Mouse (Mus musculus) stomach, embryonic 15.5 days (tissue): Measurements from ENCODE around the gene Il20. TPM values are rescaled to one million over a fixed set of nuclear protein-coding genes. Genes with fewer than 3 reads are reported as not detected.

Experiments
- ATAC-seq: fragments of 200-750 bp; cut with Nextera tagmentation; 2 replicates; pipeline ENCODE4 v1.8.0; 2017; ENCODE audit warnings: low read depth, moderate number of reproducible peaks, moderate TSS enrichment; ENCODE audit not compliant: insufficient read depth, low FRiP score
- H3K27ac ChIP-seq: fragments of 300-500 bp; sonication (generic); 2 replicates; pipeline ENCODE4 v1.5.1; 2015; ENCODE audit warnings: mild to moderate bottlenecking, inconsistent platforms
- H3K27me3 ChIP-seq: fragments of 300-500 bp; sonication (generic); replicated peaks from 2 replicates; pipeline ENCODE4 v1.6.1; 2015; ENCODE audit warnings: inconsistent platforms
- H3K36me3 ChIP-seq: fragments of 300-500 bp; sonication (generic); 2 replicates; pipeline ENCODE4 v1.6.1; 2015; ENCODE audit warnings: inconsistent platforms
- H3K4me1 ChIP-seq: fragments of 300-500 bp; sonication (generic); 2 replicates; pipeline ENCODE4 v1.6.1; 2015; ENCODE audit warnings: inconsistent platforms
- H3K4me2 ChIP-seq: fragments of 300-500 bp; sonication (generic); 2 replicates; pipeline ENCODE4 v1.6.1; 2015; ENCODE audit warnings: mild to moderate bottlenecking, inconsistent platforms
- H3K4me3 ChIP-seq: fragments of 300-500 bp; sonication (generic); replicated peaks from 2 replicates; pipeline ENCODE4 v1.5.1; 2015; ENCODE audit warnings: inconsistent platforms
- H3K9ac ChIP-seq: fragments of 300-500 bp; sonication (generic); 2 replicates; pipeline ENCODE4 v1.6.1; 2015; ENCODE audit warnings: inconsistent platforms
- H3K9me3 ChIP-seq: fragments of 300-500 bp; sonication (generic); 2 replicates; pipeline ENCODE4 v1.6.1; 2016; ENCODE audit warnings: inconsistent platforms
- WGBS: fragments of 180-500 bp; shearing (Covaris S2); methylation state at CpG from one replicate; pipeline ENCODE4 v1.1.7; 2015; 5-methylcytosine and 5-hydroxymethylcytosine counted together
- polyA plus RNA-seq: library from polyadenylated mRNA; unstranded; fragments of >200 nt; fragmentation: Nextera tagmentation; extraction: Ambion mirVana; gene quantifications from 2 replicates; pipeline ENCODE4 v1.2.1, GENCODE M21; 2015

The Il20 gene
- not detected in 2 replicates for polyA plus RNA-seq

DNA sequence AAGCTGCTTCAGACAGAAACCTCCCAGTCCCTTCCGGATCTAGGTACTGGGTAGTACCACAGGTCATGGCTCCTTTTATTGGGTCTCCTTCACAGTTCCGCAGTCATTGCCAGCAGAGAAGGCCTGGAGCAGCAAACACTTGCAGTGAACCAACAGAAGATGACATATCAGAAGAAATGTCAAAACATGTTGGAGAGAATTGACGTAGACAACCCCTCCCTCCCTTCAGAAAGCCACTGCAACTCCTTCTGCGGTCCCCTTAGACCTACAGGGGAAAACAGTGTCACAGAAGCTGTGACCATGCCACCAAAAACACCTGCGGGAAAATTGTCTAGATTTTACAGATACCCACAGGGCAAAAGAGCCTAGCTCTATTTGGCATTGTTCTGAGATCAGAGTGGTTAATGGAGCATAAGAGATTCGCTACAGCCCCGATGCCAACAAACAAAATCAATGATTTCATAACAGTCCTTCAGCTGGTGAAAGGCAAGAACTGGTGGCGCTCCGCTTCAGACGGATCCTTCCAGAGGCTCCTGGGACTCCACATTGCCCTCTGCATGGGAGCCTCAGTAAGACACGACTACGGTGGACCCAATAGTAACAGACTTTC is at the start of gene Il20:
Gene Il20, minus strand, starts transcription at position 51 of the 610 bp plus-strand sequence.
- H3K36me3 ChIP-seq: no peaks in the 10 kb centered on the region
- no peak within 1 kb of the TSS for H3K9ac ChIP-seq
- WGBS: 84% methylated on average over 12 of the region's 12 CpGs
- H3K9me3 ChIP-seq: no peaks in the 10 kb centered on the region
- H3K4me1 ChIP-seq: no peaks in the 10 kb centered on the region
- no peak within 1 kb of the TSS for H3K27ac ChIP-seq
- no peak within 1 kb of the TSS for H3K4me2 ChIP-seq
- no peak for ATAC-seq
- H3K4me3 ChIP-seq: no peak within 1 kb of the TSS
- no peaks in the 10 kb centered on the region for H3K27me3 ChIP-seq

DNA sequence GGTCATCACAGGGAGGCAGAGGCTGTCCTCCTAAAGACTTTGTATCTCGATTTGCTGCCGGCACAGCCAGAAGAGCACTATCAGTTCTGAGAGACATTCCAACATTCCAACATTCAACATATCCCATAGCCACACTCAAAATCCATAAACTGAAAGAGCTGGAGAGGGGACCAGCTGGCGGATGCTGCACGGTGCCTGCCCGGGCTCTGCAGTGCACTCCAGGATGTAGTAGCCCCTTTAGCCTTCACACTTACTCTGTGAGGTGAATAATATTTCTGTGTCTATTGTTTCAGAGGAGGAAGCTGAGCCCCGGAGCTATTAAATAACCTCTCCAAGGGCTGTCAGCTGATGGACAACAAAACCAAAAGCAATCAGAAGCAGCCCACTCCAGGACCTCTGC is 35.7 kb upstream of the Il20 start:
- Histone ChIP-seq H3K4me2 (no peak overlapping the region), H3K4me3 (no peak overlapping the region), H3K4me1 (no peaks in the 10 kb centered on the region), H3K36me3 (no peaks in the 10 kb centered on the region), H3K27ac (no peak overlapping the region), H3K27me3 (no peaks in the 10 kb centered on the region), H3K9ac (no peak overlapping the region), H3K9me3 (no peaks in the 10 kb centered on the region)
- ATAC-seq: no peak
- WGBS: 31% methylated on average over 6 of the region's 6 CpGs

DNA sequence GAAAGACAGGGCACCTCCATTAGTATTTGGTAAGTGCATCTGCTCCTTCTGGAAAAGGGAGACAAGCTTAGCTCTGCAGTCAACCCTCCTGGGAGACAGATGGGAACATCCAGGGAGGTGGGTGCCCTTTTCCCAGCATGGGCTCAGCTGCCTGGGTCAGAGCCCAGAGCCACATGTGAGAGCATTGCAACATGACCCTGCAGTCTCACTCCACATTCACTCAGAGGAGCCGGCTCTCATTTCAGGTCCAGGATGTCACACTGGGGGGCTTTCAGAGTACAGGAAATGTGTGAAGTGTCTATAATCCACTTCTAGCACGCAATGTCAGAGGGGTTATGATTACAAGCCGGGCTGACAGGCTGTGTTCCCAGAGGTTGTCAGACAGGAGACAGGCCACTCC is 30.6 kb upstream of the Il20 start:
- ATAC-seq: no peak
- no peak overlapping the region for H3K4me2 ChIP-seq

DNA sequence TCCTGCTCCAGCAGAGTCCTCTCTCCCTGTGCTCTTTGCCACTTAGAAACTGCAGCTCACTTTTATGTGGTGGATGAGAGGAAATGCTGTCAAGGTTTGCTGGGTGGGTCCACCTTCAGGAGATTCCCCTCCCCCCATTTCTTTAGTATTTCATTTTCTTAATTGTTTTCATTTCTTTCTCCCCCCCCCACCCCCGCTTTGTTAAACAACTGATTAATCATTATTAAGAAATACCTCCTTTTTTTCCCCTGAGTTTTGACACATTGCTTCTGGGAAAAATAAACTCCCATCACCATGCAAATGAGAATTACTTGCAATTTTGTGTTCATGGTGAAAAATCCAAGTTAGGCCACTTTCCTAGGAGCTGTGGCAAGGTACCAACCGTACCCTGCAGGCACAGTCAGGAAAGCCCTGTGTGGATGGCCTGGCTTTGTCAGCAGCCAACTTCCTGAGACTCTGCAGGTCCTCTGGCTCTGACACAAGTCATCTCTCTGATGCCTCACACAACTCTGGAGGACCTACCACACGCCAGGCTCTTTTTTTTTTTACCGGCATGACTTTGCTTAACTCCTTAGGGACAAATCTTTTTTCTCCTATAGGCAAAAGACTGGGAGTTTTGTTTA is 28.9 kb upstream of the Il20 start, which contains the start of gene Il19:
Gene Il19, minus strand, starts transcription at position 51 of the 623 bp plus-strand sequence.
- no peak for ATAC-seq
- Histone ChIP-seq H3K27me3 (no peaks in the 10 kb centered on the region), H3K36me3 (no peaks in the 10 kb centered on the region), H3K9me3 (no peaks in the 10 kb centered on the region), H3K4me3 (no peak within 1 kb of the TSS), H3K27ac (no peak within 1 kb of the TSS), H3K4me1 (0 out of 2 replicates have a peak, but pooled peaks cover 2% of the 10 kb centered on the region), H3K9ac (no peak within 1 kb of the TSS), H3K4me2 (no peak within 1 kb of the TSS)
- 51% methylated on average over 4 of the region's 4 CpGs for WGBS

More for the DNA sequence above, 30.6 kb upstream of the Il20 start:
- Histone ChIP-seq H3K9ac (no peak overlapping the region), H3K4me3 (no peak overlapping the region), H3K4me1 (0 out of 2 replicates have a peak, but pooled peaks cover 2% of the 10 kb centered on the region), H3K9me3 (no peaks in the 10 kb centered on the region), H3K27me3 (no peaks in the 10 kb centered on the region), H3K36me3 (no peaks in the 10 kb centered on the region), H3K27ac (no peak overlapping the region)
- 37% methylated on average over 3 of the region's 3 CpGs for WGBS

DNA sequence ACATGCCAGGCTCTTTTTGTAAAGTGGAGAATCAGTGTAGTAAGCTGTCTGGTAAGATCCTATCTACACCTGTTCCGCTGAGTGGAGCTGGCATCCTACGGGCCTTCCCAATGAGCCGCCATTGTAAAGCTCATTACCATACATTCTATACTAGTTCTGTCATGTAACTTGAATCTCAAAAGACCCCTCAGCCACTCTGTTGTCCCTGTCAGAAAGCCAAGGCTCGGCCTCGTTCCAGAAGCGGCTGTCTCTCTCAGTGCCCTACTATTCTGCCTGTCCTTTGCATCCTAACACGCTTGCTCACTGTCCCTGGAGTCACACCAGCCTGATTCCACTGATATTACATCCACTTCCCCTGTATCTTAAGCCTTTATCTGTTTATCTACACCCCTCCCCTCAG is 26.9 kb upstream of the Il20 start:
- 82% methylated on average over 7 of the region's 7 CpGs for WGBS

DNA sequence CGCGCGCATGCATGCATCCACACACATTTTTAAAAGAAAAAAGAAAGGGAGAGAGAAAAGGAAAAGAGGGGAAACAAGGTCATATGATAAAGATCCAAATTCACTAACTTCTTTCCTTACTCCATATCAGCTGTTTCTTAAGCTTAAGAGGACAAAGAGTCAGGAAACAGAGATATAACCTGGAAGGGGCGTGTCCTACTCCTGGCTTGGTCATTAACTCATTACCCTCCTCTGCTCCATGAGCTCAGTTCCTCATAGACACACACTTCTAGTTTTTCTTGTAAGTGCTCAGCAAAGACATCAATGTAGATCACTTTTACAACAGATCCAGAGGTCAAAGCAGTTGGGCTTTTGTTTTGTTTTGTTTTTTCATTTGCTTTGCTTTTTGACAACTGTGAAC is 25.9 kb upstream of the Il20 start:
- no peak for ATAC-seq
- WGBS: 80% methylated on average over 4 of the region's 4 CpGs
- Histone ChIP-seq H3K9ac (no peak overlapping the region), H3K36me3 (no peaks in the 10 kb centered on the region), H3K4me3 (no peak overlapping the region), H3K27ac (no peak overlapping the region), H3K9me3 (no peaks in the 10 kb centered on the region), H3K27me3 (no peaks in the 10 kb centered on the region), H3K4me1 (0 out of 2 replicates have a peak, but pooled peaks cover 2% of the 10 kb centered on the region), H3K4me2 (no peak overlapping the region)

More for the DNA sequence above, 26.9 kb upstream of the Il20 start:
- no peak overlapping the region for H3K27ac ChIP-seq
- no peaks in the 10 kb centered on the region for H3K36me3 ChIP-seq
- H3K4me3 ChIP-seq: no peak overlapping the region
- 0 out of 2 replicates have a peak, but pooled peaks cover 2% of the 10 kb centered on the region for H3K4me1 ChIP-seq
- H3K4me2 ChIP-seq: no peak overlapping the region
- ATAC-seq: no peak
- no peak overlapping the region for H3K9ac ChIP-seq
- H3K9me3 ChIP-seq: no peaks in the 10 kb centered on the region
- no peaks in the 10 kb centered on the region for H3K27me3 ChIP-seq

DNA sequence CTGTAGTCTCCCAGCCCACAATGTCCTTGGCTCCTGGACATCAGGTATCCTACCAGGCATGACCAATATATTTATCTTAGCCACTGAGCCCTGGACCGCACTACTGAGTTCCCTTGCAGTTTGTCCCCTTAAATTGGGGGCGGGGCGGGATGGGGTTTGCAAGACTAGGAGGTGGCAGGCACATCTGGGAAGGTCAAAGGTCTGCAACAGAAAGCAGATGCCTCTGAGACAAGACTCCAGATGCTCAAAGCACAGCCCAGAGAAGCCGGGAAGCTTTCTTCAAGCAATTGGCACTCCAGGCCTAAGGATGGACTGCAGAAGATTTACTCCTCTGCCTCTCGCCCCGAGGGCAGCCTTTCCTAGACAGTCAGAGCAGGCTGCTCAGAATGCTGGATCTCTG is 25.1 kb upstream of the Il20 start:
- Histone ChIP-seq H3K4me1 (0 out of 2 replicates have a peak, but pooled peaks cover under 1% of the 10 kb centered on the region), H3K36me3 (no peaks in the 10 kb centered on the region), H3K9ac (no peak overlapping the region), H3K9me3 (no peaks in the 10 kb centered on the region), H3K27me3 (no peaks in the 10 kb centered on the region), H3K4me3 (no peak overlapping the region), H3K27ac (no peak overlapping the region), H3K4me2 (no peak overlapping the region)
- 46% methylated on average over 6 of the region's 6 CpGs for WGBS
- no peak for ATAC-seq

DNA sequence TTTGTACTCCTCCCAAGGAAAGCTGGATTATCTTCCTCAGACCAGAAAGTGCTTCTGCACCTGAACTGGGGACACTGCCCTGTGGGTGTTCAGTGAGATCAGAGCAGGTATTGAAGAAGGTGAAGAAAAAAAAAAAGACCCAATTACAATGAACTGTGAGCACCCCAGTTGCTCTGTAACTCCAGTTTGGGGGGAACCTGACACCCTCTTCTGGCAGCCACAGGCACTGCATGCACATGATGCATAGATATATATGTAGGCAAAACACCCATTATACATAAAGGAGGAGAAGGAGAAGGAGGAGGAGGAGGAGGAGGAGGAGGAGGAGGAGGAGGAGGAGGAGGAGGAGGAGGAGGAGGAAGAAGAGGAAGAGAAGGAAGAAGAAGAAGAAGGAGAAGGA is 15.2 kb upstream of the Il20 start:
- H3K9ac ChIP-seq: no peak overlapping the region
- no peaks in the 10 kb centered on the region for H3K36me3 ChIP-seq
- H3K4me1 ChIP-seq: no peaks in the 10 kb centered on the region
- H3K9me3 ChIP-seq: no peaks in the 10 kb centered on the region
- no peak for ATAC-seq
- H3K4me2 ChIP-seq: no peak overlapping the region
- H3K27ac ChIP-seq: no peak overlapping the region
- H3K4me3 ChIP-seq: no peak overlapping the region
- H3K27me3 ChIP-seq: no peaks in the 10 kb centered on the region

DNA sequence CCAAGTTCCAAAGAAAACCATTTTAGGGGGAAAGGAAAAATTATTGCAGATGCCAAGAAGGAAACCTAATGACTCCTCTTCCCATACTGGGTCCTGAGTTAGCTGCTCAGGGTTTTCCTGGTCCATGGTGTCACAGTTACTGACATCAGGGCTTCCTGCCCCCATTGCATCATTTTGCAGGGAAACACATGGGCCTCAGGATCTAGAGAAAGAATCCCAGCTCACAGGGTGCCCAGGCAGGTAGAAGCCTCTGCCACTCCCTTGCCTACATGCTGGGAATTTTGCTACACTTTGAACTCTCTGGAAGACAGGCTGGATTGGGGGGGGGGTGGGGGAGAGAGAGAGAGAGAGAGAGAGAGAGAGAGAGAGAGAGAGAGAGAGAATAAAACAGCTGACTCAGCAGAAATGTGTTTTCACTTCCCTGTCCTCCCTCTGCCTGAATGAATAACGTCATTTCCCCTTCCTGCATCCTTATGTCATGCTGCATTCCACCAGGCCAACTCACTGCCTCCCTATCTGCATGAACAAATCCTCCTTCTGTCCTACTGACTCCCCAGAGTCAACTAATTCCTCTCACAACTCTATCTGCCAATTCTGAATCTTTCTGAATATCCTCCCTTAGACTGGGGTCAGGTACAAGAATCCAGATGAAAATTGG is 7.2 kb upstream of the Il20 start:
- no peak overlapping the region for H3K27ac ChIP-seq
- no peaks in the 10 kb centered on the region for H3K36me3 ChIP-seq
- no peak overlapping the region for H3K9ac ChIP-seq
- H3K4me3 ChIP-seq: no peak overlapping the region
- no peaks in the 10 kb centered on the region for H3K27me3 ChIP-seq
- H3K9me3 ChIP-seq: no peaks in the 10 kb centered on the region
- 29% methylated on average over 1 of the region's 1 CpGs for WGBS
- no peaks in the 10 kb centered on the region for H3K4me1 ChIP-seq
- no peak for ATAC-seq
- no peak overlapping the region for H3K4me2 ChIP-seq

DNA sequence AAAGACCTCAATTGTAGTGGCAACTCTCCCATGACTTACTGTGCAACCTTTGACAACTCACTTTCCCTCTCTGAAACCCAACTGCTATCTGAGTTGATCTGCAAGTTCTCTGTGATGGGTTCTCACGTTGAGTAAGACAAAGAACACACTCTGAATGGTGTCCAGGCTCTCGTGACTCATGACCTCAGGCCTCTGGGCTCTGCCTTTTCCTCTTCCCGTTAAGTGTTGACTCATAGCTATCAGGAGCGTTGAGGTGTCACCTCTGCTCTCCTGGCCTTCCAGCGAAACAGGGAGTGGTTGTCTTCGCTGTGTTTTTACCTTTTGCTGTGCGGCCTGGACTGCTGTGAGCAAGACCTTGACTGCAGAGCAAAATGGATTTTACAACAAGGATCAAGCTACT is 8.7 kb downstream of the Il20 start:
- Histone ChIP-seq H3K4me2 (no peak overlapping the region), H3K9me3 (no peaks in the 10 kb centered on the region), H3K9ac (no peak overlapping the region), H3K36me3 (no peaks in the 10 kb centered on the region), H3K4me3 (no peak overlapping the region), H3K27ac (no peak overlapping the region), H3K4me1 (no peaks in the 10 kb centered on the region), H3K27me3 (no peaks in the 10 kb centered on the region)
- ATAC-seq: no peak
- WGBS: 68% methylated on average over 7 of the region's 7 CpGs

DNA sequence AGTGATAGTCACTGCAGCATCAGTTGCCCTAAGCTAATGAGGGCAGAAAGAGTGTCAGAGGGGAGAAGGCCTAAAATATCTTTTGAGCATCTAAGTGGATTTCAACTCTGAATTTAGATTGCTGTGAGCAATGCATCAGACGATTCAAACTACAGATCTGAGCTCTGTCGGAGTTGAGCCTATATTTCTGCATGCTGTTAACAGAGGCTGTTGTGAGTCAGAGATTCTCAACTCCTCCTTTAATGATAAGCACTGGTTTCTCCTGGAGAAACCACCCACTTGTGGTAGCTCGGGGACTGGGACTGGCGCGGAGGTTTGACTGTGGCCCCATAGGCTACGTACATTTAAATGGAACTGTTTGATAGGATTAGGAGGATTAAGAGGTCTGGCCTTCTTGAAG is 16.8 kb downstream of the Il20 start:
- H3K4me3 ChIP-seq: no peak overlapping the region
- no peaks in the 10 kb centered on the region for H3K9me3 ChIP-seq
- H3K27ac ChIP-seq: no peak overlapping the region
- H3K4me1 ChIP-seq: no peaks in the 10 kb centered on the region
- H3K27me3 ChIP-seq: no peaks in the 10 kb centered on the region
- no peaks in the 10 kb centered on the region for H3K36me3 ChIP-seq
- WGBS: 68% methylated on average over 6 of the region's 6 CpGs
- H3K9ac ChIP-seq: no peak overlapping the region
- ATAC-seq: no peak
- no peak overlapping the region for H3K4me2 ChIP-seq

DNA sequence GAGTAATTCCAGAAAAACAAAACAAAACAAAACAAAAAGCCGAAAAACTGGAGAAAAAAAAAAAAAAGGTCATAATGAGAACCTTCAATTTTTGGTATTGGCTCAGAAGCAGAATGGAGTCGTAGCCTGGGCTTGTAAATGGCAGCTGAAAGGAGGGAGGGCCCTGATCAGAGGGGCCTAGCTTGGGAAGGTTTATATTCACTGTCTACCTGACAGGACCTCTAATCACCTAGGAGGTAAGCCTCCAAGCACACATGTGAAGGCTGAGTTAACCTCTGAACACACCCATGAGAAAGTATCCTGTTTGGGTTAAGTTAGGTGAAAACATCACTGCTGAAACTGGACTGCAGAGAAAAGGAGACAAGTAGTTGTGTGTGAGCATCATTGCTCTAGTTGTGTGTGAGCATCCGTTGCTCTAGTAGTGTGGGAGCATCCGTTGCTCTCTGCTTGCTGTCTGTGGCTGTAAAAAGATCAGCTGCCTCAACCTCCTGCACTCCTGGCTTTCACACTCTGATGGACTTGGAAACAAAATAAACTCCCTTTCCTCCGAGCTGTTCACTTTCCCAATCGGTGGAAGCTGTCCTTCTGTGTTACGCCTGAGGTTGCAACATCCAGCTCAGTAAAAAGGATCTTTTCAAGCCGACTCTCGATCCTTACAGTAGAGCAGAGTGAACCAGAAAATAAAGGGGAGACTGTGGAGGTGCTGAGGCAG is 17.8 kb downstream of the Il20 start:
- no peaks in the 10 kb centered on the region for H3K9me3 ChIP-seq
- no peak overlapping the region for H3K4me3 ChIP-seq
- 71% methylated on average over 9 of the region's 9 CpGs for WGBS
- H3K27ac ChIP-seq: no peak overlapping the region
- H3K36me3 ChIP-seq: no peaks in the 10 kb centered on the region
- no peaks in the 10 kb centered on the region for H3K27me3 ChIP-seq
- H3K4me1 ChIP-seq: no peaks in the 10 kb centered on the region
- no peak for ATAC-seq
- H3K4me2 ChIP-seq: no peak overlapping the region
- H3K9ac ChIP-seq: no peak overlapping the region
